Mouse (Mus musculus) G1E (cell line): ENCODE measurements at regions not wholly inside any gene's neighbourhood (a gene's known extent, or its start where the extent isn't known, plus 50 kb on each side); places are given as distances from the start of the nearest gene placed in this dataset.

Source experiments
- ATAC-seq: 2 replicates; pipeline ENCODE4 v1.8.0; 2016; ENCODE audit warnings: mild to moderate bottlenecking; ENCODE audit not compliant: insufficient number of reproducible peaks, poor library complexity, low FRiP score, severe bottlenecking; ENCODE audit errors: extremely low read depth
- DNase-seq: peaks from one replicate; pipeline ENCODE4 v3.0.0; 2012; ENCODE audit warnings: low spot score
- H3K27me3 ChIP-seq: 2 replicates; pipeline ENCODE4 v1.6.1; 2012; ENCODE audit warnings: mild to moderate bottlenecking, low read length, inconsistent platforms; ENCODE audit not compliant: insufficient read depth
- H3K36me3 ChIP-seq: replicated peaks from 2 replicates; pipeline ENCODE3; 2012; ENCODE audit warnings: mild to moderate bottlenecking, inconsistent platforms
- H3K4me1 ChIP-seq: 2 replicates; pipeline ENCODE4 v1.6.1; 2012; ENCODE audit warnings: low read depth, low read length, inconsistent platforms, mixed read lengths; ENCODE audit not compliant: insufficient read depth
- H3K4me3 ChIP-seq: 2 replicates; pipeline ENCODE4 v1.5.1; 2012; ENCODE audit warnings: low read depth, mild to moderate bottlenecking, inconsistent platforms, low read length, moderate library complexity, mixed read lengths
- H3K9me3 ChIP-seq: replicated peaks from 2 replicates; pipeline ENCODE4 v1.6.1; 2012; ENCODE audit warnings: inconsistent platforms
- CTCF ChIP-seq: IDR thresholded peaks from 2 replicates; pipeline ENCODE4 v1.5.1; 2012; ENCODE audit warnings: low read depth, low read length, inconsistent platforms, mixed read lengths
- GATA1 ChIP-seq: IDR thresholded peaks from 2 replicates; pipeline ENCODE4 v1.6.1; 2012; ENCODE audit warnings: borderline replicate concordance, low read length, inconsistent platforms, mixed read lengths
- GATA2 ChIP-seq: IDR thresholded peaks from 2 replicates; pipeline ENCODE4 v1.6.1; 2012; ENCODE audit warnings: low read depth, low read length, inconsistent platforms, borderline replicate concordance
- POLR2AphosphoS5 ChIP-seq: IDR thresholded peaks from 2 replicates; pipeline ENCODE4 v1.6.1; 2012; ENCODE audit warnings: low read depth, low read length, inconsistent platforms; ENCODE audit not compliant: insufficient replicate concordance
- TAL1 ChIP-seq: conservative IDR thresholded peaks from 2 replicates; pipeline ENCODE4 v1.6.1; 2012; ENCODE audit warnings: low read depth, low read length, inconsistent platforms, mixed read lengths

DNA sequence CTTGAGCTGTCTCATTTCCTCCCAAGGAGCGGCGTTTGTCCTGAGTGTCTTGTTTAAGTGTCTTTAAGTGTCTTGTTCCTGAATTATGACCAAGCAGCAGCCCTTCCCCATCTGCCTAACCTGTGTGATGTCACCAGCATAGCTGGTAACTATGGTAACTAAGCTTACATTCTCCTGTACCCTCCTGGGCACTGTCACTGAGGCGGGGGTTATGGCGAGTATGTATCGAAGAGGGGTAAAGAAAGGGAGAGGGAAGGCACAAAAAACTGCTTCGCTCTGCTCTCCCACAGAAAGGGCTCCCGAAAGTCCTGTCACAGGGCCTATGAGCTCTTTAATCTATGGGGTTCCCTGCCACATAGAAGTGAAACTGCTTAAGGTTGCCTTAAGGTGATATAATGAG, 89.6 kb downstream of the Ppp4r2 start:
- ATAC-seq: no peak
- Histone ChIP-seq H3K4me3 (no peak overlapping the region), H3K36me3 (no peaks in the 10 kb centered on the region), H3K4me1 (no peaks in the 10 kb centered on the region), H3K9me3 (peaks cover 41% of the 10 kb centered on the region), H3K27me3 (no peaks in the 10 kb centered on the region)
- DNase-seq: no peak
- TF ChIP-seq GATA2 (no peak), TAL1 (no peak), POLR2AphosphoS5 (no peak)

DNA sequence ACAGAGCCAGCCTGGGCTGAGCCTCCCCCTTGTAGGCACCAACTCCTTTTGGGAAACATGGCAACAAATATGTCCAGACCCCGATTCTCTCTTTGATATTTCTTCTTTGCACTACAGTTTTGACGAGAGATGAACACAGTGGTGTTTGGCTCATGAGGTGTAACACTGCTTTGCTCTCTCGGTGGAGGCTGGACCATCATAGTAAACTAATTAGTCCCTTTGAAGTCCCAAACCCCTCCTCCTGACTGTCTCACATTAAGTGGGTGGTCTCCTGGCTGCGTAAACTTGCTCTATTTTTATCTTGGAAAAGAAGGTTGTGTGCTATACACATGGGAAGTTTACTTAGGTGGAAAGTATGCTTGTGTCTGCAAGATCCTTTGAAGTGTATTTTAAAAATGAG, 90.3 kb downstream of the Ppp4r2 start:
- peaks cover 39% of the 10 kb centered on the region for H3K9me3 ChIP-seq
- no peak overlapping the region for H3K4me3 ChIP-seq
- H3K27me3 ChIP-seq: no peaks in the 10 kb centered on the region
- ATAC-seq: no peak
- no peak for DNase-seq
- TF ChIP-seq POLR2AphosphoS5 (no peak), CTCF (no peak)
- H3K36me3 ChIP-seq: no peaks in the 10 kb centered on the region
- H3K4me1 ChIP-seq: no peaks in the 10 kb centered on the region

DNA sequence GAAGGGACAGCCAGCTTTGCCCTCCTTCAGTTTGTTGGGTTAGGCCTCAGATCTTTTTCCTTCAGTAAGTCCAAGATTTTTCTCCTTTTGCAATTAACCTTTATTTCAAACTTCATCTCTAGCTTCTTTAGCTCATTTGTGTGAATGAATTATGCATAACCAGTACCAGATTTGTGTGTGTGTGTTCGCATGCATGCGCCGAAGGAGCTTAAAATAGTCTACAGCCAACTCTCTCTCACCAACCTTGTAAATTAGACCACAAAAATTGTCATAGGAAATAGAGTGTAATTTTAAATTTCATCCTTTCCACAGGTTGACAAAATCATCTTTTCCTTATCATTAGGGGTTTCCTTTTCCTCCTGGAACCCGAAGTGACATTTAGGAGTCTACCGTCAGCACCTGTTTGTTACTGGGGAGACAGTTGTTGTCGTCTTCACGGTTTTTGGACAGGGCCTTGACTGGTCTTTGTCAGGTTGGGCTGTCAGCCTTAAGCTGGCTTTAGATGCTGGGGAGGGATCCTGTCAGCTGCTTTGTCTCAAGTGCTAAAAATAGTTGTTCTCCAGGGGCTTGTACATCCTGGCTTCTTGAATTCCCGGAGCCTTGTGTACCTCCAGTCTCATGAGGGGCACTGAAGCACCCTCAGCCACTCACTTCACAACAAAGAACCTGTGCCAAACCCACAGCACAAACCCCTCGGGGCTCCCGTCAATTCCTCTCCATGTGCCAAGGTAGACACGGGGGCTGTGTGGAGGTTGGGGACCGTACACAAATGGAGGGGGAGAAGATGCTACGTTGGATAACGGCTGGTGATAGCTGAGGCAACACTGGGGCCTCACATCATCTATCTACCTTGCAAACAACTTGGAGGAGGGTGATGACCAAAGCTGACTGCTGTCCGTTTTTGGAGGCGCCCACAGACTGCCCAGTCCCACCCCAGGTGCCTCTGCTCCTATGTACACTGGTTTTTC, 95.7 kb downstream of the Ppp4r2 start:
- DNase-seq: no peak
- no peak for ATAC-seq
- TF ChIP-seq GATA2: no peak
- TF ChIP-seq GATA1: no peak
- no peak for TF ChIP-seq CTCF
- no peak for TF ChIP-seq TAL1
- TF ChIP-seq POLR2AphosphoS5: no peak
- no peaks in the 10 kb centered on the region for H3K4me1 ChIP-seq
- no peaks in the 10 kb centered on the region for H3K27me3 ChIP-seq
- peaks cover 46% of the 10 kb centered on the region for H3K9me3 ChIP-seq
- H3K36me3 ChIP-seq: no peaks in the 10 kb centered on the region
- H3K4me3 ChIP-seq: no peak overlapping the region

GRCm38 (mm10) chr6:100929759-100930358, 96.4 kb downstream of the Ppp4r2 start:
- DNase-seq: no peak
- ATAC-seq: no peak
- Histone ChIP-seq H3K9me3 (peaks cover 46% of the 10 kb centered on the region), H3K36me3 (no peaks in the 10 kb centered on the region), H3K27me3 (no peaks in the 10 kb centered on the region), H3K4me1 (no peaks in the 10 kb centered on the region), H3K4me3 (no peak overlapping the region)
- TF ChIP-seq GATA1: no peak
- no peak for TF ChIP-seq GATA2
- no peak for TF ChIP-seq TAL1
- no peak for TF ChIP-seq CTCF
- no peak for TF ChIP-seq POLR2AphosphoS5

- no peak for TF ChIP-seq GATA2
- no peak for TF ChIP-seq POLR2AphosphoS5
- TF ChIP-seq CTCF: no peak
- TF ChIP-seq GATA1: no peak
- TF ChIP-seq TAL1: no peak
- no peaks in the 10 kb centered on the region for H3K4me1 ChIP-seq
- DNase-seq: no peak
- H3K36me3 ChIP-seq: no peaks in the 10 kb centered on the region
- no peak overlapping the region for H3K4me3 ChIP-seq
- H3K27me3 ChIP-seq: no peaks in the 10 kb centered on the region
- no peak for ATAC-seq
- peaks cover 46% of the 10 kb centered on the region for H3K9me3 ChIP-seq
These were observed 97.3 kb downstream of the Ppp4r2 start for GRCm38 (mm10) chr6:100930706-100931105.

DNA sequence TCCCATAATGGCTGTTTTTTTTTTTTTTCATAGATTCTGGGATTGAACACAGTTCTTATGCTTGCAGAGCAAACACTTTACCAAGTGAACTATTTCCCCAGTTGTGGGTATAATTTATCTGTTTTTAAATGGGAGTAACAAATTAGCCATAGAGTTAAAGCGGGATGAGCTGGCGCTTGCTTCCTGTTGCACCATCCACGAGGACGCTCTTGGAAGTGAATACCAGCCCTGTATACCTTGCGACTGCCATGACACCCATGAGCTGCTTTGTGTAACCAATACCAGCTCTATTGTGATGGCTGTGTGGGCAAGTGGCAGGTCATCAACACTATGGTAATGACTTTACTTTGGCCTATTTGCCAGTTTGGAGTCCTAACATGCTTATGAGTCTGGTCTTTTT, 101.0 kb downstream of the Ppp4r2 start:
- DNase-seq (no peak), ATAC-seq (no peak)
- TF ChIP-seq POLR2AphosphoS5 (no peak), TAL1 (no peak)
- Histone ChIP-seq H3K9me3 (peaks cover 55% of the 10 kb centered on the region), H3K27me3 (no peaks in the 10 kb centered on the region), H3K36me3 (no peaks in the 10 kb centered on the region), H3K4me3 (no peak overlapping the region), H3K4me1 (no peaks in the 10 kb centered on the region)

- H3K9me3 ChIP-seq: peaks cover 58% of the 10 kb centered on the region
- H3K36me3 ChIP-seq: no peaks in the 10 kb centered on the region
- DNase-seq (no peak), ATAC-seq (no peak)
- H3K4me1 ChIP-seq: no peaks in the 10 kb centered on the region
- no peak overlapping the region for H3K4me3 ChIP-seq
- no peak for TF ChIP-seq GATA2
- no peak for TF ChIP-seq GATA1
- no peaks in the 10 kb centered on the region for H3K27me3 ChIP-seq
These were observed 104.4 kb downstream of the Ppp4r2 start for GRCm38 (mm10) chr6:100937802-100938201.
